Mouse (Mus musculus) frontal cortex, postnatal 25 days (tissue): ENCODE results near the gene Ccl4.

Source experiments
- DNase-seq, 2 experiments: peaks; one replicate each; pipeline ENCODE4 v3.0.0; 2022; ENCODE audit warnings: low spot score in 2 of 2

Gene Ccl4

GRCm38 (mm10) chr11:83662204-83662603 lies at the start of gene Ccl4:
Gene Ccl4, plus strand, starts transcription at chr11:83662584.
- no peak for DNase-seq

GRCm38 (mm10) chr11:83616586-83616985 lies 45.8 kb upstream of the Ccl4 start:
- no peak for DNase-seq

GRCm38 (mm10) chr11:83618238-83618637 lies 44.1 kb upstream of the Ccl4 start:
- no peak for DNase-seq

- DNase-seq, result no peak
Observed at GRCm38 (mm10) chr11:83619037-83619436, 43.3 kb upstream of the Ccl4 start.

GRCm38 (mm10) chr11:83623586-83623985 lies 38.8 kb upstream of the Ccl4 start:
- no peak for DNase-seq

- DNase-seq, result no peak
Observed at GRCm38 (mm10) chr11:83628808-83629207, 33.6 kb upstream of the Ccl4 start.

GRCm38 (mm10) chr11:83630630-83631029 lies 31.8 kb upstream of the Ccl4 start:
- no peak for DNase-seq

- DNase-seq, result no peak
Observed at GRCm38 (mm10) chr11:83631065-83631464, 31.3 kb upstream of the Ccl4 start.

GRCm38 (mm10) chr11:83632744-83633143 lies 29.6 kb upstream of the Ccl4 start:
- no peak for DNase-seq

GRCm38 (mm10) chr11:83634425-83634824 lies 28.0 kb upstream of the Ccl4 start:
- no peak for DNase-seq

- no peak for DNase-seq
Observed at GRCm38 (mm10) chr11:83634898-83635297, 27.5 kb upstream of the Ccl4 start.

GRCm38 (mm10) chr11:83636742-83637235 lies 25.6 kb upstream of the Ccl4 start:
- DNase-seq, result no peak

- no peak for DNase-seq
Observed at GRCm38 (mm10) chr11:83638934-83639333, 23.4 kb upstream of the Ccl4 start.

GRCm38 (mm10) chr11:83639533-83639932 lies 22.9 kb upstream of the Ccl4 start:
- no peak for DNase-seq

GRCm38 (mm10) chr11:83640141-83640540 lies 22.2 kb upstream of the Ccl4 start:
- no peak for DNase-seq

GRCm38 (mm10) chr11:83641216-83641615 lies 21.2 kb upstream of the Ccl4 start:
- DNase-seq, result no peak

- DNase-seq, result no peak
Observed at GRCm38 (mm10) chr11:83645521-83645920, 16.9 kb upstream of the Ccl4 start, which contains the start of gene Rpl9-ps1. Gene Rpl9-ps1, minus strand, starts transcription at chr11:83645621.

- no peak for DNase-seq
Observed at GRCm38 (mm10) chr11:83646356-83647149, 15.8 kb upstream of the Ccl4 start.

GRCm38 (mm10) chr11:83649305-83649841 lies 13.0 kb upstream of the Ccl4 start, which contains the start of gene Ccl3:
Gene Ccl3, minus strand, starts transcription at chr11:83649355.
- DNase-seq, result no peak

- DNase-seq, result no peak
Observed at GRCm38 (mm10) chr11:83654606-83655005, 7.8 kb upstream of the Ccl4 start.

- no peak for DNase-seq
Observed at GRCm38 (mm10) chr11:83657508-83657907, 4.9 kb upstream of the Ccl4 start.

GRCm38 (mm10) chr11:83658797-83659196 lies 3.6 kb upstream of the Ccl4 start:
- DNase-seq, result no peak

- no peak for DNase-seq
Observed at GRCm38 (mm10) chr11:83663532-83663931, 1.1 kb downstream of the Ccl4 start.
